Mouse (Mus musculus) left cerebral cortex, postnatal 14 days (tissue): ENCODE measurements around the gene Tmc8. TPM values are rescaled to one million over a fixed set of nuclear protein-coding genes. Genes with fewer than 3 reads are reported as not detected.
"Not testable (repeated sequence)": the region's sequence is repeated elsewhere in the genome, so short reads cannot be mapped to it uniquely, and the experiment has no call there.

Experiments
- DNase-seq, 2 experiments: peaks; one replicate each; pipeline ENCODE4 v3.0.0; 2021 to 2022; ENCODE audit warnings: low spot score in 2 of 2, mixed read lengths in 1 of 2
- intact Hi-C: fragments of 180-260 bp; cut with DNase I; formaldehyde crosslinking; loops from one replicate; pipeline ENCODE4 v1.15.1; 2025
- total RNA-seq, 2 experiments: library from RNA; stranded (reverse); gene quantifications; 2 replicates each; pipeline ENCODE4 v1.2.3; 2021

Tmc8 gene
- total RNA-seq, 2 experiments from 2014 or later = 1.0 to 1.4 TPM

GRCm38 (mm10) chr11:117819095-117819494, 37.2 kb downstream of the Tmc8 start:
- intact Hi-C loops = no loop called here
- DNase-seq = no peak

- intact Hi-C loops = loop anchor here (5.0 kb wide), 4 partner anchors 68 to 453 kb away; no protein-coding TSS in a partner anchor
- no peak for DNase-seq
Measured at GRCm38 (mm10) chr11:117820173-117820572, 38.3 kb downstream of the Tmc8 start.

GRCm38 (mm10) chr11:117821868-117822267, 40.0 kb downstream of the Tmc8 start:
- intact Hi-C loops = loop anchor here (5.0 kb wide), 4 partner anchors 70 to 455 kb away; no protein-coding TSS in a partner anchor

GRCm38 (mm10) chr11:117822728-117823241, 40.9 kb downstream of the Tmc8 start:
- intact Hi-C loops = loop anchor here (5.0 kb wide), 4 partner anchors 70 to 455 kb away; no protein-coding TSS in a partner anchor
- no peak for DNase-seq

More at GRCm38 (mm10) chr11:117821868-117822267, 40.0 kb downstream of the Tmc8 start:
- no peak for DNase-seq

- intact Hi-C loops = loop anchor here (5.0 kb wide), 4 partner anchors 71 to 456 kb away; no protein-coding TSS in a partner anchor
Measured at GRCm38 (mm10) chr11:117823411-117823810, 41.5 kb downstream of the Tmc8 start.

GRCm38 (mm10) chr11:117824060-117824969, 42.4 kb downstream of the Tmc8 start:
- peak; percentile 88 for DNase-seq
- intact Hi-C loops = loop anchor here (2.0 to 5.0 kb wide), 5 partner anchors 34 to 457 kb away; no protein-coding TSS in a partner anchor

More at GRCm38 (mm10) chr11:117823411-117823810, 41.5 kb downstream of the Tmc8 start:
- no peak for DNase-seq

GRCm38 (mm10) chr11:117825333-117826101, 43.6 kb downstream of the Tmc8 start, which contains the start of the genes Afmid and Tk1:
Gene Afmid, plus strand, starts transcription at chr11:117825924.
Gene Tk1, minus strand, starts transcription at chr11:117826092.
- intact Hi-C loops = loop anchor here (2.0 kb wide), 1 partner anchor 35 kb away; no protein-coding TSS in a partner anchor
- peak; percentile 64 to 71 for DNase-seq

- intact Hi-C loops = no loop called here
- DNase-seq = no peak
Measured at GRCm38 (mm10) chr11:117826164-117826563, 44.3 kb downstream of the Tmc8 start.

GRCm38 (mm10) chr11:117826916-117827315, 45.0 kb downstream of the Tmc8 start:
- intact Hi-C loops = no loop called here
- DNase-seq = no peak

- no peak for DNase-seq
- intact Hi-C loops = no loop called here
Measured at GRCm38 (mm10) chr11:117827386-117827785, 45.5 kb downstream of the Tmc8 start.

- intact Hi-C loops = no loop called here
- no peak for DNase-seq
Measured at GRCm38 (mm10) chr11:117828149-117828887, 46.4 kb downstream of the Tmc8 start.

GRCm38 (mm10) chr11:117828888-117829604, 47.2 kb downstream of the Tmc8 start:
- intact Hi-C loops = no loop called here
- DNase-seq = peak in 1 of 2 experiments; percentile 38

- DNase-seq = no peak
- intact Hi-C loops = no loop called here
Measured at GRCm38 (mm10) chr11:117829671-117830215, 47.9 kb downstream of the Tmc8 start.

- no peak for DNase-seq
- intact Hi-C loops = no loop called here
Measured at GRCm38 (mm10) chr11:117830401-117830800, 48.5 kb downstream of the Tmc8 start.

- intact Hi-C loops = no loop called here
- peak; percentile 71 to 79 for DNase-seq
Measured at GRCm38 (mm10) chr11:117832086-117832969, 50.5 kb downstream of the Tmc8 start.

GRCm38 (mm10) chr11:117833509-117833908, 51.6 kb downstream of the Tmc8 start:
- DNase-seq, intact Hi-C loops: not testable (repeated sequence)

- intact Hi-C loops = no loop called here
- DNase-seq = no peak
Measured at GRCm38 (mm10) chr11:117834086-117834485, 52.2 kb downstream of the Tmc8 start.
